Mouse (Mus musculus): ENCODE results near the gene Tbk1. TPM values are rescaled to one million over a fixed set of nuclear protein-coding genes. Genes with fewer than 3 reads are reported as not detected.

Tbk1 gene
- total and polyA plus RNA-seq, 3 experiments, result 29.5 to 46.0 (median 44.0) TPM

GRCm38 (mm10) chr10:121527114-121527513 lies 59.5 kb downstream of the Tbk1 start:
- H3K9ac ChIP-seq (ENCODE audit: insufficient read depth, low read depth), result no peak overlapping the region
- in situ Hi-C loops (cut with MboI; ENCODE audit: low pct_ligation_motif_present, low pct_unique_long_range_greater_than_20kb, low sequenced_read_pairs) (no loop called here), dilution Hi-C loops (cut with MboI; ENCODE audit: extremely low pct_ligation_motif_present, extremely low pct_unique_long_range_greater_than_20kb, low sequenced_read_pairs) (no loop called here)
- peaks cover 9% of the 10 kb centered on the region for H3K9me3 ChIP-seq (replicated peaks; ENCODE audit: low read length)
- no peak overlapping the region for H3K4me3 ChIP-seq (replicated peaks in 1 of 3; ENCODE audit: low read depth in 2 of 3, low read length in 2 of 3, poor library complexity in 1 of 3)
- no peak overlapping the region for H3K27ac ChIP-seq (ENCODE audit: insufficient read depth, low read depth)
- DNase-seq (ENCODE audit: extremely low read depth), result peak; percentile 31
- H3K4me2 ChIP-seq (ENCODE audit: insufficient read depth, low read depth, poor library complexity, severe bottlenecking), result no peak overlapping the region
- H3K4me1 ChIP-seq (ENCODE audit: control insufficient read depth in 1 of 2, insufficient read depth in 2 of 2), result peaks cover 0 to 26% of the 10 kb centered on the region in 2 experiments; a peak in 2 of 4 replicates
- no peaks in the 10 kb centered on the region for H3K27me3 ChIP-seq (replicated peaks)
- no peaks in the 10 kb centered on the region for H3K36me3 ChIP-seq (replicated peaks in 1 of 2; ENCODE audit: control insufficient read depth in 1 of 2, insufficient read depth in 1 of 2, low read length in 1 of 2)
- H3K79me2 ChIP-seq (replicated peaks; ENCODE audit: control insufficient read depth, extremely low read depth, insufficient read depth, poor library complexity, severe bottlenecking), result no peaks in the 10 kb centered on the region
- TF ChIP-seq GABPA (IDR thresholded peaks at IDR 0.05; ENCODE audit: insufficient replicate concordance, low read depth, low read length) (no peak), MEF2A (IDR thresholded peaks at IDR 0.05; ENCODE audit: borderline replicate concordance, low read depth, low read length) (no peak), TBP (conservative IDR thresholded peaks at IDR 0.05; ENCODE audit: low read depth, low read length) (no peak), IRF4 (IDR thresholded peaks at IDR 0.05; ENCODE audit: low read depth, low read length) (no peak), POLR2A (IDR thresholded peaks at IDR 0.05; ENCODE audit: low read depth, low read length) (no peak), ZMIZ1 (IDR thresholded peaks at IDR 0.05; ENCODE audit: low read depth, low read length) (no peak)

- Histone ChIP-seq H3K27me3 (replicated peaks) (no peaks in the 10 kb centered on the region), H3K4me2 (ENCODE audit: insufficient read depth, low read depth, poor library complexity, severe bottlenecking) (no peak overlapping the region), H3K4me1 (ENCODE audit: control insufficient read depth in 1 of 2, insufficient read depth in 2 of 2) (peaks cover 1 to 21% of the 10 kb centered on the region in 2 experiments; a peak in 2 of 4 replicates), H3K4me3 (replicated peaks in 1 of 3; ENCODE audit: low read depth in 2 of 3, low read length in 2 of 3, poor library complexity in 1 of 3) (no peak overlapping the region), H3K79me2 (replicated peaks; ENCODE audit: control insufficient read depth, extremely low read depth, insufficient read depth, poor library complexity, severe bottlenecking) (no peaks in the 10 kb centered on the region), H3K9me3 (replicated peaks; ENCODE audit: low read length) (no peaks in the 10 kb centered on the region), H3K36me3 (replicated peaks in 1 of 2; ENCODE audit: control insufficient read depth in 1 of 2, insufficient read depth in 1 of 2, low read length in 1 of 2) (no peaks in the 10 kb centered on the region), H3K27ac (ENCODE audit: insufficient read depth, low read depth) (no peak overlapping the region), H3K9ac (ENCODE audit: insufficient read depth, low read depth) (no peak overlapping the region)
- TF ChIP-seq SIN3A (IDR thresholded peaks at IDR 0.05; ENCODE audit: low read length), result no peak
- no peak for TF ChIP-seq ZNF384 (IDR thresholded peaks at IDR 0.05; ENCODE audit: low read depth, low read length)
- no peak for TF ChIP-seq ETS1 (conservative IDR thresholded peaks at IDR 0.05; ENCODE audit: low read depth, low read length)
- TF ChIP-seq UBTF (IDR thresholded peaks at IDR 0.05; ENCODE audit: low read depth, low read length), result no peak
- TF ChIP-seq E2F4 (IDR thresholded peaks at IDR 0.05; ENCODE audit: insufficient replicate concordance, low read depth, low read length), result no peak
- no peak for TF ChIP-seq MXI1 (IDR thresholded peaks at IDR 0.05; ENCODE audit: low read depth, low read length)
- no peak for TF ChIP-seq CHD2 (IDR thresholded peaks at IDR 0.05; ENCODE audit: low read length)
- TF ChIP-seq JUND (conservative IDR thresholded peaks at IDR 0.05; ENCODE audit: low read depth, low read length), result no peak
- no peak for TF ChIP-seq MAZ (IDR thresholded peaks at IDR 0.05; ENCODE audit: low read depth, low read length)
- TF ChIP-seq KAT2A (IDR thresholded peaks at IDR 0.05; ENCODE audit: insufficient replicate concordance, low read length), result no peak
- dilution Hi-C loops (cut with MboI; ENCODE audit: extremely low pct_ligation_motif_present, extremely low pct_unique_long_range_greater_than_20kb, low sequenced_read_pairs), result no loop called here
- in situ Hi-C loops (cut with MboI; ENCODE audit: low pct_ligation_motif_present, low pct_unique_long_range_greater_than_20kb, low sequenced_read_pairs), result no loop called here
- no peak for DNase-seq (ENCODE audit: extremely low read depth)
Observed at GRCm38 (mm10) chr10:121520923-121521585, 65.5 kb downstream of the Tbk1 start.

All from CH12.LX (cell line).